Mouse (Mus musculus) heart, postnatal 0 days (tissue): ENCODE data around the gene Ccdc124.

Experiments
- CTCF ChIP-seq: IDR thresholded peaks from 2 replicates; pipeline ENCODE4 v1.5.1; 2016; ENCODE audit warnings: antibody characterized with exemption, control low read depth, low read depth
- EP300 ChIP-seq: IDR thresholded peaks from 2 replicates; pipeline ENCODE4 v1.6.1; 2016; ENCODE audit warnings: antibody characterized with exemption, low read depth

GRCm38 (mm10) chr8:70834071-70834470 lies 39.7 kb downstream of the Ccdc124 start:
- TF ChIP-seq CTCF (no peak), EP300 (no peak)
